Mouse (Mus musculus) heart, embryonic 11.5 days (tissue): Measurements from ENCODE around the gene Crtac1. TPM values are rescaled to one million over a fixed set of nuclear protein-coding genes. Genes with fewer than 3 reads are reported as not detected.

Experiments
- ATAC-seq: fragments of 200-750 bp; cut with Nextera tagmentation; replicated peaks from 2 replicates; pipeline ENCODE4 v1.8.0; 2017; ENCODE audit warnings: moderate library complexity; ENCODE audit not compliant: insufficient number of reproducible peaks, low FRiP score, low TSS enrichment
- H3K27ac ChIP-seq: fragments of 300-500 bp; sonication (generic); 2 replicates; pipeline ENCODE4 v1.5.1; 2014; ENCODE audit warnings: mild to moderate bottlenecking, low read depth, low read length
- H3K27me3 ChIP-seq: fragments of 300-500 bp; sonication (generic); 2 replicates; pipeline ENCODE4 v1.6.1; 2014; ENCODE audit warnings: mild to moderate bottlenecking, low read length, mixed read lengths; ENCODE audit not compliant: control insufficient read depth, insufficient read depth
- H3K36me3 ChIP-seq: fragments of 300-500 bp; sonication (generic); 2 replicates; pipeline ENCODE4 v1.6.1; 2014; ENCODE audit warnings: mild to moderate bottlenecking, low read length, moderate library complexity, mixed read lengths; ENCODE audit not compliant: control insufficient read depth, insufficient read depth
- H3K4me1 ChIP-seq: fragments of 300-500 bp; sonication (generic); 2 replicates; pipeline ENCODE4 v1.6.1; 2014; ENCODE audit warnings: low read length; ENCODE audit not compliant: control insufficient read depth, insufficient read depth
- H3K4me2 ChIP-seq: fragments of 300-500 bp; sonication (generic); 2 replicates; pipeline ENCODE4 v1.6.1; 2014; ENCODE audit warnings: mild to moderate bottlenecking, moderate library complexity
- H3K4me3 ChIP-seq: fragments of 300-500 bp; sonication (generic); 2 replicates; pipeline ENCODE4 v1.5.1; 2014; ENCODE audit warnings: low read depth, low read length
- H3K9ac ChIP-seq: fragments of 300-500 bp; sonication (generic); 2 replicates; pipeline ENCODE4 v1.6.1; 2014; ENCODE audit warnings: mild to moderate bottlenecking, low read depth, low read length, moderate library complexity
- H3K9me3 ChIP-seq: fragments of 300-500 bp; sonication (generic); replicated peaks from 2 replicates; pipeline ENCODE4 v1.6.1; 2016; ENCODE audit warnings: low read length; ENCODE audit not compliant: control insufficient read depth
- WGBS: fragments of 180-500 bp; shearing (Covaris S2); extraction: QIAGEN DNeasy Blood & Tissue Kit; methylation state at CpG from one replicate; pipeline ENCODE4 v1.1.7; 2014; ENCODE audit not compliant: insufficient replicate concordance; 5-methylcytosine and 5-hydroxymethylcytosine counted together
- polyA plus RNA-seq: library from polyadenylated mRNA; unstranded; fragments of >200 nt; fragmentation: Nextera tagmentation; extraction: Ambion mirVana; gene quantifications from 2 replicates; pipeline ENCODE4 v1.2.1, GENCODE M21; 2014

The Crtac1 gene
- polyA plus RNA-seq, 1 experiment from 2014 or later = 0.23 TPM

GRCm38 (mm10) chr19:42307019-42307418 is 124.6 kb downstream of the Crtac1 start:
- H3K9ac ChIP-seq = no peak overlapping the region
- no peaks in the 10 kb centered on the region for H3K36me3 ChIP-seq
- H3K4me1 ChIP-seq = peaks cover 8% of the 10 kb centered on the region
- H3K4me3 ChIP-seq = no peak overlapping the region
- 3% methylated on average over 8 of the region's 8 CpGs for WGBS
- no peak for ATAC-seq
- H3K9me3 ChIP-seq = no peaks in the 10 kb centered on the region
- H3K27me3 ChIP-seq = peaks cover 8% of the 10 kb centered on the region
- H3K4me2 ChIP-seq = no peak overlapping the region
- no peak overlapping the region for H3K27ac ChIP-seq

GRCm38 (mm10) chr19:42306202-42306601 is 125.4 kb downstream of the Crtac1 start:
- WGBS = 44% methylated on average over 7 of the region's 7 CpGs
- H3K27me3 ChIP-seq = peaks cover 13% of the 10 kb centered on the region

GRCm38 (mm10) chr19:42305746-42306145 is 125.8 kb downstream of the Crtac1 start:
- no peak for ATAC-seq
- H3K9me3 ChIP-seq = no peaks in the 10 kb centered on the region
- H3K9ac ChIP-seq = no peak overlapping the region
- no peak overlapping the region for H3K27ac ChIP-seq
- H3K4me1 ChIP-seq = peaks cover 8% of the 10 kb centered on the region
- 53% methylated on average over 8 of the region's 8 CpGs for WGBS
- H3K27me3 ChIP-seq = peaks cover 14% of the 10 kb centered on the region
- no peak overlapping the region for H3K4me2 ChIP-seq
- H3K36me3 ChIP-seq = no peaks in the 10 kb centered on the region
- no peak overlapping the region for H3K4me3 ChIP-seq

More at GRCm38 (mm10) chr19:42306202-42306601, 125.4 kb downstream of the Crtac1 start:
- Histone ChIP-seq H3K9ac (no peak overlapping the region), H3K27ac (no peak overlapping the region), H3K4me2 (no peak overlapping the region), H3K9me3 (no peaks in the 10 kb centered on the region), H3K4me1 (peaks cover 8% of the 10 kb centered on the region), H3K4me3 (no peak overlapping the region), H3K36me3 (no peaks in the 10 kb centered on the region)
- no peak for ATAC-seq

- Histone ChIP-seq H3K4me3 (no peak overlapping the region), H3K27me3 (peaks cover 16% of the 10 kb centered on the region), H3K36me3 (no peaks in the 10 kb centered on the region), H3K4me1 (peaks cover 8% of the 10 kb centered on the region), H3K9me3 (no peaks in the 10 kb centered on the region), H3K9ac (no peak overlapping the region), H3K27ac (no peak overlapping the region), H3K4me2 (no peak overlapping the region)
- no peak for ATAC-seq
- WGBS = 78% methylated on average over 13 of the region's 13 CpGs
Observed at GRCm38 (mm10) chr19:42304506-42304905, 127.1 kb downstream of the Crtac1 start.

GRCm38 (mm10) chr19:42303210-42303813 is 128.3 kb downstream of the Crtac1 start:
- WGBS = 54% methylated on average over 12 of the region's 12 CpGs
- Histone ChIP-seq H3K4me3 (no peak overlapping the region), H3K27me3 (peaks cover 13% of the 10 kb centered on the region)

GRCm38 (mm10) chr19:42293216-42293615 is 138.4 kb downstream of the Crtac1 start:
- Histone ChIP-seq H3K9me3 (no peaks in the 10 kb centered on the region), H3K4me1 (no peaks in the 10 kb centered on the region; the same call in 1 of the 2 replicates), H3K4me3 (no peak overlapping the region), H3K36me3 (no peaks in the 10 kb centered on the region), H3K27me3 (peaks cover 3% of the 10 kb centered on the region; the same call in 1 of the 2 replicates), H3K27ac (no peak overlapping the region), H3K9ac (no peak overlapping the region), H3K4me2 (no peak overlapping the region)
- WGBS = 65% methylated on average over 6 of the region's 6 CpGs
- no peak for ATAC-seq

More at GRCm38 (mm10) chr19:42303210-42303813, 128.3 kb downstream of the Crtac1 start:
- Histone ChIP-seq H3K4me1 (peaks cover 8% of the 10 kb centered on the region), H3K9me3 (no peaks in the 10 kb centered on the region), H3K9ac (no peak overlapping the region), H3K27ac (no peak overlapping the region), H3K4me2 (no peak overlapping the region), H3K36me3 (no peaks in the 10 kb centered on the region)
- no peak for ATAC-seq

- Histone ChIP-seq H3K27ac (no peak overlapping the region), H3K9me3 (no peaks in the 10 kb centered on the region), H3K4me2 (no peak overlapping the region), H3K4me1 (no peaks in the 10 kb centered on the region; the same call in 1 of the 2 replicates), H3K4me3 (no peak overlapping the region), H3K9ac (no peak overlapping the region), H3K27me3 (no peaks in the 10 kb centered on the region; the same call in 1 of the 2 replicates), H3K36me3 (no peaks in the 10 kb centered on the region)
- no peak for ATAC-seq
- WGBS = 56% methylated on average over 8 of the region's 8 CpGs
Observed at GRCm38 (mm10) chr19:42292106-42292505, 139.5 kb downstream of the Crtac1 start.

- H3K27me3 ChIP-seq = no peaks in the 10 kb centered on the region; the same call in 1 of the 2 replicates
- H3K4me1 ChIP-seq = no peaks in the 10 kb centered on the region; the same call in 1 of the 2 replicates
- H3K4me3 ChIP-seq = no peak overlapping the region
- no peak overlapping the region for H3K27ac ChIP-seq
- no peak for ATAC-seq
- no peaks in the 10 kb centered on the region for H3K36me3 ChIP-seq
- no peak overlapping the region for H3K9ac ChIP-seq
- WGBS = 31% methylated on average over 7 of the region's 7 CpGs
- H3K4me2 ChIP-seq = no peak overlapping the region
- H3K9me3 ChIP-seq = no peaks in the 10 kb centered on the region
Observed at GRCm38 (mm10) chr19:42290954-42291661, 140.5 kb downstream of the Crtac1 start.
